Mouse (Mus musculus): ENCODE measurements around the gene Ptp4a2. TPM values are rescaled to one million over a fixed set of nuclear protein-coding genes. Genes with fewer than 3 reads are reported as not detected.
"Not testable (repeated sequence)": the region's sequence is repeated elsewhere in the genome, so short reads cannot be mapped to it uniquely, and the experiment has no call there.

Gene Ptp4a2
- polyA plus RNA-seq (2012; rRNA removed): 32.4 and 34.0 TPM in 2 replicates

GRCm38 (mm10) chr4:129810798-129811604 is at the start of gene Ptp4a2:
Gene Ptp4a2, plus strand, starts transcription at chr4:129811219.
- DNase-seq (ENCODE audit: low read depth): no peak

- DNase-seq (ENCODE audit: low read depth): no peak
Observed at GRCm38 (mm10) chr4:129761606-129762005, 49.4 kb upstream of the Ptp4a2 start.

- DNase-seq (ENCODE audit: low read depth): not testable (repeated sequence)
Observed at GRCm38 (mm10) chr4:129762496-129762895, 48.5 kb upstream of the Ptp4a2 start.

- DNase-seq (ENCODE audit: low read depth): no peak
Observed at GRCm38 (mm10) chr4:129765351-129765750, 45.7 kb upstream of the Ptp4a2 start.

GRCm38 (mm10) chr4:129767782-129768181 is 43.2 kb upstream of the Ptp4a2 start:
- no peak for DNase-seq (ENCODE audit: low read depth)

GRCm38 (mm10) chr4:129768742-129769141 is 42.3 kb upstream of the Ptp4a2 start:
- not testable (repeated sequence) for DNase-seq (ENCODE audit: low read depth)

GRCm38 (mm10) chr4:129770600-129770999 is 40.4 kb upstream of the Ptp4a2 start:
- no peak for DNase-seq (ENCODE audit: low read depth)

GRCm38 (mm10) chr4:129771314-129771671 is 39.7 kb upstream of the Ptp4a2 start:
- DNase-seq (ENCODE audit: low read depth): no peak

GRCm38 (mm10) chr4:129771672-129772521 is 39.1 kb upstream of the Ptp4a2 start:
- DNase-seq (ENCODE audit: low read depth): no peak

- DNase-seq (ENCODE audit: low read depth): no peak
Observed at GRCm38 (mm10) chr4:129781881-129782675, 28.9 kb upstream of the Ptp4a2 start.

- DNase-seq (ENCODE audit: low read depth): no peak
Observed at GRCm38 (mm10) chr4:129782857-129783331, 28.1 kb upstream of the Ptp4a2 start.

GRCm38 (mm10) chr4:129783506-129783905 is 27.5 kb upstream of the Ptp4a2 start:
- no peak for DNase-seq (ENCODE audit: low read depth)

GRCm38 (mm10) chr4:129785178-129785577 is 25.8 kb upstream of the Ptp4a2 start:
- DNase-seq (ENCODE audit: low read depth): no peak

GRCm38 (mm10) chr4:129788693-129789092 is 22.3 kb upstream of the Ptp4a2 start:
- no peak for DNase-seq (ENCODE audit: low read depth)

- DNase-seq (ENCODE audit: low read depth): no peak
Observed at GRCm38 (mm10) chr4:129789635-129790034, 21.4 kb upstream of the Ptp4a2 start.

GRCm38 (mm10) chr4:129790475-129790874 is 20.5 kb upstream of the Ptp4a2 start:
- no peak for DNase-seq (ENCODE audit: low read depth)

- no peak for DNase-seq (ENCODE audit: low read depth)
Observed at GRCm38 (mm10) chr4:129791399-129791798, 19.6 kb upstream of the Ptp4a2 start.

GRCm38 (mm10) chr4:129792666-129793202 is 18.3 kb upstream of the Ptp4a2 start:
- DNase-seq (ENCODE audit: low read depth): no peak

- no peak for DNase-seq (ENCODE audit: low read depth)
Observed at GRCm38 (mm10) chr4:129793713-129794329, 17.2 kb upstream of the Ptp4a2 start.

GRCm38 (mm10) chr4:129795151-129795860 is 15.7 kb upstream of the Ptp4a2 start:
- DNase-seq (ENCODE audit: low read depth): no peak

All from gonadal fat pad, adult 2 months (tissue).